Mouse (Mus musculus) embryonic facial prominence, embryonic 11.5 days (tissue): ENCODE measurements around the gene Tdg. TPM values are rescaled to one million over a fixed set of nuclear protein-coding genes. Genes with fewer than 3 reads are reported as not detected.
"Not testable (repeated sequence)": the region's sequence is repeated elsewhere in the genome, so short reads cannot be mapped to it uniquely, and the experiment has no call there.

Experiments
- ATAC-seq: fragments of 200-750 bp; cut with Nextera tagmentation; replicated peaks from 2 replicates; pipeline ENCODE4 v1.8.0; 2017; ENCODE audit warnings: low read depth; ENCODE audit not compliant: insufficient number of reproducible peaks, low FRiP score, low TSS enrichment
- DNase-seq: peaks from one replicate; pipeline ENCODE4 v3.0.0-alpha.2; 2015; ENCODE audit warnings: low spot score
- H3K27ac ChIP-seq: fragments of 300-500 bp; sonication (generic); replicated peaks from 2 replicates; pipeline ENCODE4 v1.5.1; 2014; ENCODE audit warnings: mild to moderate bottlenecking, low read depth, low read length, control low read depth
- H3K27me3 ChIP-seq: fragments of 300-500 bp; sonication (generic); 2 replicates; pipeline ENCODE4 v1.6.1; 2014; ENCODE audit warnings: mild to moderate bottlenecking, low read length, moderate library complexity, mixed read lengths; ENCODE audit not compliant: control insufficient read depth, insufficient read depth
- H3K36me3 ChIP-seq: fragments of 300-500 bp; sonication (generic); replicated peaks from 2 replicates; pipeline ENCODE4 v1.6.1; 2014; ENCODE audit warnings: low read depth, mild to moderate bottlenecking, low read length, moderate library complexity, mixed read lengths; ENCODE audit not compliant: control insufficient read depth, insufficient read depth
- H3K4me1 ChIP-seq: fragments of 300-500 bp; sonication (generic); 2 replicates; pipeline ENCODE4 v1.6.1; 2014; ENCODE audit warnings: low read length, mixed read lengths; ENCODE audit not compliant: control insufficient read depth, insufficient read depth
- H3K4me2 ChIP-seq: fragments of 300-500 bp; sonication (generic); 2 replicates; pipeline ENCODE4 v1.6.1; 2014; ENCODE audit warnings: low read depth, mild to moderate bottlenecking, control low read depth, low read length, moderate library complexity
- H3K4me3 ChIP-seq: fragments of 300-500 bp; sonication (generic); 2 replicates; pipeline ENCODE4 v1.5.1; 2014; ENCODE audit warnings: low read depth, low read length, control low read depth
- H3K9ac ChIP-seq: fragments of 300-500 bp; sonication (generic); replicated peaks from 2 replicates; pipeline ENCODE4 v1.6.1; 2014; ENCODE audit warnings: mild to moderate bottlenecking, control low read depth, low read length
- H3K9me3 ChIP-seq: fragments of 300-500 bp; sonication (generic); replicated peaks from 2 replicates; pipeline ENCODE4 v1.6.1; 2016; ENCODE audit warnings: mild to moderate bottlenecking, low read length, inconsistent platforms, mixed read lengths; ENCODE audit not compliant: control insufficient read depth
- WGBS: fragments of 180-500 bp; shearing (Covaris S2); extraction: QIAGEN DNeasy Blood & Tissue Kit; methylation state at CpG from one replicate; pipeline ENCODE4 v1.1.7; 2014; 5-methylcytosine and 5-hydroxymethylcytosine counted together
- polyA plus RNA-seq: library from polyadenylated mRNA; unstranded; fragments of >200 nt; fragmentation: Nextera tagmentation; extraction: Ambion mirVana; gene quantifications from 2 replicates; pipeline ENCODE4 v1.2.1, GENCODE M21; 2014

Tdg gene
- polyA plus RNA-seq = 276 and 283 TPM in 2 replicates

- H3K9me3 ChIP-seq, H3K36me3 ChIP-seq, H3K4me1 ChIP-seq, H3K27me3 ChIP-seq: not testable (repeated sequence)
- Histone ChIP-seq H3K27ac (peak within 1 kb of the TSS; percentile 66), H3K4me2 (peak within 1 kb of the TSS; percentile 82), H3K4me3 (peak within 1 kb of the TSS; percentile 55), H3K9ac (peak within 1 kb of the TSS; percentile 78)
- ATAC-seq = peak; percentile 95
- WGBS = under 1% methylated on average over 35 of the region's 78 CpGs
- peak; percentile 95 for DNase-seq
Observed at GRCm38 (mm10) chr10:82629586-82630255, at the start of gene Tdg. Tdg (plus strand) TSS chr10:82629828.

- not testable (repeated sequence) for H3K4me2 ChIP-seq, H3K9me3 ChIP-seq, H3K4me1 ChIP-seq, ATAC-seq, H3K27me3 ChIP-seq, H3K27ac ChIP-seq, DNase-seq, H3K4me3 ChIP-seq, H3K36me3 ChIP-seq, H3K9ac ChIP-seq
- 89% methylated on average over 9 of the region's 9 CpGs for WGBS
Observed at GRCm38 (mm10) chr10:82589673-82590072, 40.0 kb upstream of the Tdg start.

- H3K9me3 ChIP-seq, H3K9ac ChIP-seq, H3K4me2 ChIP-seq, H3K4me1 ChIP-seq, ATAC-seq, H3K27ac ChIP-seq, H3K4me3 ChIP-seq, H3K27me3 ChIP-seq, DNase-seq, H3K36me3 ChIP-seq: not testable (repeated sequence)
- WGBS = 62% methylated on average over 4 of the region's 4 CpGs
Observed at GRCm38 (mm10) chr10:82594421-82594820, 35.2 kb upstream of the Tdg start.

GRCm38 (mm10) chr10:82622235-82622634 is 7.4 kb upstream of the Tdg start:
- WGBS = 32% methylated on average over 9 of the region's 9 CpGs
- Histone ChIP-seq H3K36me3 (no peaks in the 10 kb centered on the region), H3K4me1 (no peaks in the 10 kb centered on the region), H3K9me3 (no peaks in the 10 kb centered on the region), H3K27ac (no peak overlapping the region), H3K27me3 (no peaks in the 10 kb centered on the region), H3K4me2 (peak overlapping the region; percentile 54), H3K9ac (peak overlapping the region; percentile 76), H3K4me3 (peak overlapping the region; percentile 58)
- DNase-seq (no peak), ATAC-seq (no peak)

GRCm38 (mm10) chr10:82622671-82623552 is 6.7 kb upstream of the Tdg start, which contains the start of gene 1190007I07Rik:
1190007I07Rik (minus strand) TSS chr10:82623228.
- Histone ChIP-seq H3K4me2 (peak within 1 kb of the TSS; percentile 54), H3K4me1 (no peaks in the 10 kb centered on the region), H3K9me3 (no peaks in the 10 kb centered on the region), H3K27me3 (no peaks in the 10 kb centered on the region), H3K9ac (peak within 1 kb of the TSS; percentile 76), H3K36me3 (no peaks in the 10 kb centered on the region), H3K4me3 (peak within 1 kb of the TSS; percentile 58), H3K27ac (peak within 1 kb of the TSS; percentile 73)
- under 1% methylated on average over 52 of the region's 61 CpGs for WGBS
- DNase-seq = peak; percentile 95
- ATAC-seq = peak; percentile 88

GRCm38 (mm10) chr10:82623553-82623932 is 6.1 kb upstream of the Tdg start:
- not testable (repeated sequence) for H3K27me3 ChIP-seq, ATAC-seq, H3K4me1 ChIP-seq, DNase-seq, H3K9me3 ChIP-seq, H3K36me3 ChIP-seq
- WGBS = 0% methylated on average over 2 of the region's 2 CpGs
- Histone ChIP-seq H3K4me3 (peak overlapping the region; percentile 58), H3K4me2 (peak overlapping the region; percentile 54), H3K9ac (peak overlapping the region; percentile 76), H3K27ac (peak overlapping the region; percentile 73)

GRCm38 (mm10) chr10:82629111-82629585 is 480 bp upstream of the Tdg start:
- 5% methylated on average over 11 of the region's 11 CpGs for WGBS
- H3K36me3 ChIP-seq = no peaks in the 10 kb centered on the region; the same call in 1 of the 2 replicates
- no peaks in the 10 kb centered on the region for H3K27me3 ChIP-seq
- H3K9ac ChIP-seq = peak overlapping the region; percentile 78
- H3K4me1 ChIP-seq = no peaks in the 10 kb centered on the region
- peak overlapping the region; percentile 66 for H3K27ac ChIP-seq
- peak overlapping the region; percentile 82 for H3K4me2 ChIP-seq
- ATAC-seq (peak; percentile 31; the same call in 1 of the 2 replicates), DNase-seq (peak; percentile 30)
- no peaks in the 10 kb centered on the region for H3K9me3 ChIP-seq
- peak overlapping the region; percentile 55 for H3K4me3 ChIP-seq
